Mouse (Mus musculus) monocyte, adult 5-6 weeks (primary cell): ENCODE results near the gene Atp6v1g2. TPM values are rescaled to one million over a fixed set of nuclear protein-coding genes. Genes with fewer than 3 reads are reported as not detected.

Experiments
- ATAC-seq: fragments of 153-309, 156-312 bp; replicated peaks from 2 replicates; pipeline ENCODE4 v1.8.0; 2017; ENCODE audit warnings: mild to moderate bottlenecking; ENCODE audit not compliant: low TSS enrichment, insufficient number of reproducible peaks, severe bottlenecking, poor library complexity, low FRiP score
- total RNA-seq: library from RNA; stranded (forward); fragments of 200-1000, 200-491, 200-594 nt; gene quantifications from 3 replicates; pipeline ENCODE4 v1.2.3, GENCODE M21; 2017

Gene Atp6v1g2
- total RNA-seq = 1.4 to 6.5 TPM (median 2.6 TPM) in 3 replicates

- ATAC-seq = no peak
Observed at GRCm38 (mm10) chr17:35233114-35233980, at the start of gene Atp6v1g2. Gene Atp6v1g2, plus strand, starts transcription at chr17:35233660.

- peak; percentile 18 for ATAC-seq
Observed at GRCm38 (mm10) chr17:35185639-35186611, 47.5 kb upstream of the Atp6v1g2 start.

- ATAC-seq = peak; percentile 29; the same call in 1 of the 2 replicates
Observed at GRCm38 (mm10) chr17:35186681-35187080, 46.8 kb upstream of the Atp6v1g2 start.

GRCm38 (mm10) chr17:35187345-35187744 is 46.1 kb upstream of the Atp6v1g2 start:
- ATAC-seq = no peak

GRCm38 (mm10) chr17:35187959-35188610 is 45.4 kb upstream of the Atp6v1g2 start, which contains the start of gene Lst1:
Gene Lst1, minus strand, starts transcription at chr17:35188439.
- peak; percentile 54 for ATAC-seq

GRCm38 (mm10) chr17:35189186-35189585 is 44.3 kb upstream of the Atp6v1g2 start:
- peak; percentile 52 for ATAC-seq

GRCm38 (mm10) chr17:35190096-35190495 is 43.4 kb upstream of the Atp6v1g2 start:
- ATAC-seq = peak; percentile 6; the same call in 1 of the 2 replicates

- no peak for ATAC-seq
Observed at GRCm38 (mm10) chr17:35191723-35192122, 41.7 kb upstream of the Atp6v1g2 start.

GRCm38 (mm10) chr17:35192924-35193323 is 40.5 kb upstream of the Atp6v1g2 start:
- ATAC-seq = peak; percentile 40

GRCm38 (mm10) chr17:35193881-35194843 is 39.3 kb upstream of the Atp6v1g2 start, which contains the start of gene Ltb:
Gene Ltb, plus strand, starts transcription at chr17:35194439.
- ATAC-seq = no peak

- ATAC-seq = peak; percentile 11
Observed at GRCm38 (mm10) chr17:35194844-35195630, 38.4 kb upstream of the Atp6v1g2 start.

GRCm38 (mm10) chr17:35195631-35196320 is 37.7 kb upstream of the Atp6v1g2 start:
- peak; percentile 60 for ATAC-seq

GRCm38 (mm10) chr17:35196321-35196641 is 37.2 kb upstream of the Atp6v1g2 start:
- no peak for ATAC-seq

- ATAC-seq = no peak
Observed at GRCm38 (mm10) chr17:35197126-35197525, 36.3 kb upstream of the Atp6v1g2 start.

GRCm38 (mm10) chr17:35198029-35198428 is 35.4 kb upstream of the Atp6v1g2 start:
- ATAC-seq = no peak

- ATAC-seq = no peak
Observed at GRCm38 (mm10) chr17:35198946-35199345, 34.5 kb upstream of the Atp6v1g2 start.
